Comparison of ENCODE assay signal across 11 mouse cellular contexts in genomic region chr3:80796764-80797163, GRCm38 (mm10).
"Had no signal": no experiment of that assay in that cellular context is flagged by ENCODE, and none has a peak within 500 bp of the region (broad histone marks: within the 10 kb centered on the region; RNA-seq: fewer than 3 reads in every experiment).

No protein-coding gene starts in this region.

- DNase-seq: kidney, adult 8-10 months; kidney, postnatal 4 days; liver; lung, adult 18-20 months; right cerebral cortex, adult 18-20 months; right cerebral cortex, postnatal 25 days; thymus, postnatal 36 days had no signal

- H3K9ac ChIP-seq: intestine, embryonic 15.5 days; limb, embryonic 12.5 days; liver, embryonic 14.5 days; midbrain, embryonic 13.5 days had no signal

- H3K27ac ChIP-seq: intestine, embryonic 15.5 days; limb, embryonic 12.5 days; liver, embryonic 14.5 days; midbrain, embryonic 13.5 days had no signal

- H3K4me3 ChIP-seq: intestine, embryonic 15.5 days; limb, embryonic 12.5 days; midbrain, embryonic 13.5 days had no signal

- H3K36me3 ChIP-seq: intestine, embryonic 15.5 days; limb, embryonic 12.5 days; midbrain, embryonic 13.5 days had no signal

- H3K9me3 ChIP-seq: intestine, embryonic 15.5 days; limb, embryonic 12.5 days; midbrain, embryonic 13.5 days had no signal

- H3K27me3 ChIP-seq: midbrain, embryonic 13.5 days had no signal

- H3K4me2 ChIP-seq: intestine, embryonic 15.5 days; limb, embryonic 12.5 days had no signal

- ATAC-seq: intestine, embryonic 15.5 days; midbrain, embryonic 13.5 days had no signal
